Mouse (Mus musculus) cerebellum, adult 2 months (tissue): ENCODE data around the gene Cd37.

Experiments
- CTCF ChIP-seq: fragments of 200-500 bp; IDR thresholded peaks from 2 replicates; pipeline ENCODE4 v1.5.1; 2011; ENCODE audit warnings: low read depth, mild to moderate bottlenecking, control low read depth, low read length, moderate library complexity, borderline replicate concordance; ENCODE audit not compliant: insufficient read depth
- POLR2A ChIP-seq: fragments of 200-500 bp; IDR thresholded peaks from 2 replicates; pipeline ENCODE4 v1.6.1; 2011; ENCODE audit warnings: low read length, control low read depth, borderline replicate concordance; ENCODE audit not compliant: insufficient read depth

DNA sequence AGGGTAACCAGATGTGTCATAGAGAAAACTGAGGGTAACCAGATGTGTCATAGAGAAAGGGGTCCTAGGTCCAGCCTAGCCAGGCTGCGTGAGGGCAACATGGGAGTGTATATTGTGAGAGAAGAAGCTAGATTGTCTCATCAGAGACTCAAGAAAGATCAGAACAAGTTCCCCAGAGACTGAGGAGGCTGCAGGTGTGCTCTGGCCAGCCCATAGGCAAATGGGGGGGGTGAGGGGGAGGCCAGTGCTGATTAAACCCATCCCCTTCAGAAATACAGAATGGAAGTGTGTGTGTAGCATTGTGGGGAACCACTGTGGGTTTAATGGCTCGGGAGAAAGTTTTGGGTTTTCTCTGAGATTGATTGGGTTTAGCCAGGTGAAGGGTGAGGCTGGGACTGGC, 17.2 kb downstream of the Cd37 start:
- TF ChIP-seq POLR2A: no peak
- no peak for TF ChIP-seq CTCF
